Mouse (Mus musculus): ENCODE results near the gene Gm6526.
"Not testable (repeated sequence)": the region's sequence is repeated elsewhere in the genome, so short reads cannot be mapped to it uniquely, and the experiment has no call there.

Gm6526 gene

GRCm38 (mm10) chr14:43747566-43747965, at the start of gene Gm6526:
TSS of gene Gm6526 (plus strand) at chr14:43747866.
- DNase-seq (ENCODE audit: low read depth, low spot score), result not testable (repeated sequence)

DNA sequence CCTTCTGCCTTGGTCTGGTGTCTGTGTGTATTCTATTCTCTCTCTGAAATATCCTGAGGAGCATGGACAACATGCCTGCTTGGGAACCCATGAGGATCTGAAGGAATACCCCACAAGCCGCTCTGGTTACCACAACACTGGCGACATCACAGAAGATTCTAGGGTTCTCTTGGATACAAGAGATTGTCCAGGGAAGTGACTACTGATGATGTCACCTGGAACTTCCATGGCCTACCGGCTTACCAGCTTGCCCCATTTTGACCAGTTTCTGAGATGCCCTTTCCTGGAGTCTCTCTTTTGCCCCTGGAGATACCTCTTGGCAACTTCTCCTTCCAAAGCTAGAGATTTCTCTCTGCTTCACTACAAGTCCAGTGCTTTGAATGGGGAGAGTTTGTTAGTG, 20.3 kb upstream of the Gm6526 start, which contains the start of gene Gm16506:
TSS of gene Gm16506 (minus strand) at position 101 of the 400 bp plus-strand sequence.
- not testable (repeated sequence) for DNase-seq (ENCODE audit: low read depth, low spot score)

DNA sequence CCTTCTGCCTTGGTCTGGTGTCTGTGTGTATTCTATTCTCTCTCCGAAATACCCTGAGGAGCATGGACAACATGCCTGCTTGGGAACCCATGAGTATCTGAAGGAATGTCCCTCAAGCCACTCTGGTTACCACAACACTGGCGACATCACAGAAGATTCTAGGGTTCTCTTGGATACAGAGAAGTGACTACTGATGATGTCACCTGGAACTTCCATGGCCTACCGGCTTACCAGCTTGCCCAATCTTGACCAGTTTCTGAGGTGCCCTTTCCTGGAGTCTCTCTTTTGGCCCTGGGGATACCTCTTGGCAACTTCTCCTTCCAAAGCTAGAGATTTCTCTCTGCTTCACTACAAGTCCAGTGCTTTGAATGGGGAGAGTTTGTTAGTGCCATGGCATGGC, 37.0 kb downstream of the Gm6526 start, which contains the start of gene Gm8180:
TSS of gene Gm8180 (minus strand) at position 101 of the 400 bp plus-strand sequence.
- not testable (repeated sequence) for DNase-seq (ENCODE audit: low read depth, low spot score)

GRCm38 (mm10) chr14:43793811-43794210, 46.1 kb downstream of the Gm6526 start:
- not testable (repeated sequence) for DNase-seq (ENCODE audit: low read depth, low spot score)

DNA sequence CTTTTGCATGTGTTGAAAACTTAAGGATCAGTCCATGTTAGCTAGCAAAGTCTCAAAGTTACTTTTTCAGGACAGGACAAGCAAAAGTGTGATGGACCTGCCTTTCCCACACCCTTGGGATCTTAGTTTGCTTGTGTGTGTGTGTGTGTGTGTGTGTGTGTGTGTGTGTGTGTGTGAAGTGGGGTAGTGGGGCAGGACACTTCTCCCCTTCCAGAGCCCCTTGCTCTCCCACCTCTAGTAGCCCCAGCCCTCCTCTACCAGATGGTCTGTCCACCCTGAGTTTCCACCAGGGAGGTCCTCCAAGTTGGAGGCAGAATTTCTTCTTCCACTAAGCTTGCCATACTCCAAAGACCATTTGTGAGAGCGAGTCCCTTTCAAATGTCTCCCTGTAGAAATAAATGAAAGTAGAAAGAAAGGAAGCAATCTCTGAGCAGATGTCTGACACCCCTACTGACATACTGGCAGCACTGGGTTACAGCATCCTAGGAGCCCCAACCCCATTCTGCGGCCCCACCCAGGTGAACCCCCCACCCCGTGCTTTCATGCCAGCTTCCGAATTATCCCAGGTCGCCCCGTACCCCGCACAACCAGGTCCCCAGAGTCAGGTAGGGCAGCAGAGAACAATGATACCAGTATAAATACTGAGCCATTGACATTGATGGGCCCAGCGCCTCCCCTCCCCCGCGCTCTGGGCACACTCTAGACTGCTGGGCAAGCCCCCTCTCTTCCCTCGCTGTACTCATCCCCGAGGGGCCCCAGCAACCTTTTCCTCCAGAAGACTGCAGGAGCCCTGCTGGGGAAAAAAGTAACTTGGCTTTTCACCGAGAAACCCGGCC, 48.6 kb downstream of the Gm6526 start:
- no peak for DNase-seq (ENCODE audit: low read depth, low spot score)

DNA sequence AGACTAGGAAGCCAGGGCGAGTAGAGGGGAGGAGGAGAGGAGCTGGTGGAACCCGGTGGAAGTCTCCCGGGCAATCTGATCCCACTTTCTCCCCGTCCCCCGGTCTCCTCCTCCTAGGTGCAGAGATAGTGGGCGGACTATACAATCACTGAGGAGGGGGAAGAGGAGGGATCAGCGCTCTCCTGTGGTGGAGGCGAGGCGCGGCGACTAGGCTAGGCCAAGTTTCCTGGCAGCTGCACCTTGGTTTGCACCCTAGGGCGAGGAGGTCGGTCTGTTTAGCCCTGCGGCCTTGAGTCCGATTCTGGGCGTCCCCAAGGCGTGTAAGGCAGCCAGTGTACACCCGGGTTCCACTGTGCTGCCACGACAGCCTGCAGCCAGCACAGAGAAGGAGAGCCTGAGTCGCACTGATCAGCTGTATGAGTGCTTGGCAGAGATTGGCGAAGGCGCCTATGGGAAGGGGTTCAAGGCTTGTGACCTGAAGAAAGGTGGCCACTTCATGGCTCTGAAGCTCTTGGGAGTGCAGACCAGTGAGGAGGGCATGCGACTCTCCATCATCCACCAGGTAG, 49.3 kb downstream of the Gm6526 start:
- peak; percentile 58 for DNase-seq (ENCODE audit: low read depth, low spot score)

- DNase-seq (ENCODE audit: low read depth, low spot score), result not testable (repeated sequence)
These were observed 56.8 kb downstream of the Gm6526 start for GRCm38 (mm10) chr14:43804435-43804834.
